Mouse (Mus musculus): Measurements from ENCODE around the gene Prkcd. TPM values are rescaled to one million over a fixed set of nuclear protein-coding genes. Genes with fewer than 3 reads are reported as not detected.

The Prkcd gene
- polyA plus RNA-seq, 1 experiment from 2014 or later = 35.7 TPM

- 89% methylated on average over 6 of the region's 6 CpGs for WGBS
- no peak overlapping the region for H3K9ac ChIP-seq (ENCODE audit: low read length)
- no peaks in the 10 kb centered on the region for H3K27me3 ChIP-seq (ENCODE audit: control insufficient read depth, insufficient read depth, low read length)
- no peak for ATAC-seq (ENCODE audit: insufficient number of reproducible peaks, low FRiP score, low TSS enrichment, low read depth)
- H3K9me3 ChIP-seq (ENCODE audit: control insufficient read depth, low read length) = no peaks in the 10 kb centered on the region
- no peak overlapping the region for H3K4me2 ChIP-seq (ENCODE audit: low read depth, severe bottlenecking)
- peaks cover 3% of the 10 kb centered on the region; the same call in 1 of the 2 replicates for H3K4me1 ChIP-seq (ENCODE audit: control insufficient read depth, insufficient read depth, low read length)
- DNase-seq (ENCODE audit: low spot score) = no peak
- H3K36me3 ChIP-seq (ENCODE audit: control insufficient read depth, insufficient read depth, low read length) = 0 out of 2 replicates have a peak, but pooled peaks cover 2% of the 10 kb centered on the region
- H3K27ac ChIP-seq (replicated peaks; ENCODE audit: low read depth, low read length) = no peak overlapping the region
- H3K4me3 ChIP-seq (ENCODE audit: low read depth, low read length) = no peak overlapping the region
Measured at GRCm38 (mm10) chr14:30608176-30608575, 17.8 kb downstream of the Prkcd start.

- H3K27me3 ChIP-seq (ENCODE audit: control insufficient read depth, insufficient read depth, low read length) = no peaks in the 10 kb centered on the region
- H3K4me3 ChIP-seq (ENCODE audit: low read depth, low read length) = no peak overlapping the region
- H3K27ac ChIP-seq (replicated peaks; ENCODE audit: low read depth, low read length) = no peak overlapping the region
- DNase-seq (ENCODE audit: low spot score) (no peak), ATAC-seq (ENCODE audit: insufficient number of reproducible peaks, low FRiP score, low TSS enrichment, low read depth) (no peak)
- H3K9me3 ChIP-seq (ENCODE audit: control insufficient read depth, low read length) = no peaks in the 10 kb centered on the region
- H3K4me2 ChIP-seq (ENCODE audit: low read depth, severe bottlenecking) = no peak overlapping the region
- H3K9ac ChIP-seq (ENCODE audit: low read length) = no peak overlapping the region
- H3K4me1 ChIP-seq (ENCODE audit: control insufficient read depth, insufficient read depth, low read length) = peaks cover 3% of the 10 kb centered on the region; the same call in 1 of the 2 replicates
- 77% methylated on average over 4 of the region's 4 CpGs for WGBS
- H3K36me3 ChIP-seq (ENCODE audit: control insufficient read depth, insufficient read depth, low read length) = 0 out of 2 replicates have a peak, but pooled peaks cover 2% of the 10 kb centered on the region
Measured at GRCm38 (mm10) chr14:30607696-30608095, 18.3 kb downstream of the Prkcd start.

GRCm38 (mm10) chr14:30606817-30607216 lies 19.2 kb downstream of the Prkcd start:
- no peaks in the 10 kb centered on the region for H3K27me3 ChIP-seq (ENCODE audit: control insufficient read depth, insufficient read depth, low read length)
- ATAC-seq (ENCODE audit: insufficient number of reproducible peaks, low FRiP score, low TSS enrichment, low read depth) = no peak
- 93% methylated on average over 5 of the region's 5 CpGs for WGBS
- no peaks in the 10 kb centered on the region for H3K9me3 ChIP-seq (ENCODE audit: control insufficient read depth, low read length)
- H3K36me3 ChIP-seq (ENCODE audit: control insufficient read depth, insufficient read depth, low read length) = 0 out of 2 replicates have a peak, but pooled peaks cover 2% of the 10 kb centered on the region
- H3K27ac ChIP-seq (replicated peaks; ENCODE audit: low read depth, low read length) = no peak overlapping the region
- H3K4me3 ChIP-seq (ENCODE audit: low read depth, low read length) = no peak overlapping the region
- DNase-seq (ENCODE audit: low spot score) = no peak
- H3K9ac ChIP-seq (ENCODE audit: low read length) = no peak overlapping the region
- H3K4me1 ChIP-seq (ENCODE audit: control insufficient read depth, insufficient read depth, low read length) = 0 out of 2 replicates have a peak, but pooled peaks cover 3% of the 10 kb centered on the region
- no peak overlapping the region for H3K4me2 ChIP-seq (ENCODE audit: low read depth, severe bottlenecking)

- Histone ChIP-seq H3K27me3 (ENCODE audit: control insufficient read depth, insufficient read depth, low read length) (no peaks in the 10 kb centered on the region), H3K4me1 (ENCODE audit: control insufficient read depth, insufficient read depth, low read length) (peaks cover 10% of the 10 kb centered on the region), H3K9me3 (ENCODE audit: control insufficient read depth, low read length) (no peaks in the 10 kb centered on the region), H3K9ac (ENCODE audit: low read length) (no peak overlapping the region), H3K4me3 (ENCODE audit: low read depth, low read length) (no peak overlapping the region), H3K36me3 (ENCODE audit: control insufficient read depth, insufficient read depth, low read length) (peaks cover 6% of the 10 kb centered on the region; the same call in 1 of the 2 replicates), H3K4me2 (ENCODE audit: low read depth, severe bottlenecking) (no peak overlapping the region), H3K27ac (replicated peaks; ENCODE audit: low read depth, low read length) (no peak overlapping the region)
- WGBS = 85% methylated on average over 2 of the region's 2 CpGs
- no peak for ATAC-seq (ENCODE audit: insufficient number of reproducible peaks, low FRiP score, low TSS enrichment, low read depth)
- DNase-seq (ENCODE audit: low spot score) = no peak
Measured at GRCm38 (mm10) chr14:30597142-30597541, 28.9 kb downstream of the Prkcd start.

GRCm38 (mm10) chr14:30596407-30596806 lies 29.6 kb downstream of the Prkcd start:
- Histone ChIP-seq H3K27me3 (ENCODE audit: control insufficient read depth, insufficient read depth, low read length) (no peaks in the 10 kb centered on the region), H3K36me3 (ENCODE audit: control insufficient read depth, insufficient read depth, low read length) (peaks cover 6% of the 10 kb centered on the region; the same call in 1 of the 2 replicates), H3K4me2 (ENCODE audit: low read depth, severe bottlenecking) (no peak overlapping the region), H3K4me3 (ENCODE audit: low read depth, low read length) (no peak overlapping the region), H3K27ac (replicated peaks; ENCODE audit: low read depth, low read length) (no peak overlapping the region), H3K4me1 (ENCODE audit: control insufficient read depth, insufficient read depth, low read length) (peaks cover 10% of the 10 kb centered on the region), H3K9me3 (ENCODE audit: control insufficient read depth, low read length) (no peaks in the 10 kb centered on the region), H3K9ac (ENCODE audit: low read length) (no peak overlapping the region)
- no peak for DNase-seq (ENCODE audit: low spot score)
- ATAC-seq (ENCODE audit: insufficient number of reproducible peaks, low FRiP score, low TSS enrichment, low read depth) = no peak
- WGBS = 81% methylated on average over 3 of the region's 3 CpGs

- H3K27me3 ChIP-seq (ENCODE audit: control insufficient read depth, insufficient read depth, low read length) = no peaks in the 10 kb centered on the region
- DNase-seq (ENCODE audit: low spot score) = no peak
- H3K9ac ChIP-seq (ENCODE audit: low read length) = no peak overlapping the region
- H3K9me3 ChIP-seq (ENCODE audit: control insufficient read depth, low read length) = no peaks in the 10 kb centered on the region
- 87% methylated on average over 8 of the region's 8 CpGs for WGBS
- ATAC-seq (ENCODE audit: insufficient number of reproducible peaks, low FRiP score, low TSS enrichment, low read depth) = no peak
- no peak overlapping the region for H3K4me3 ChIP-seq (ENCODE audit: low read depth, low read length)
- H3K4me2 ChIP-seq (ENCODE audit: low read depth, severe bottlenecking) = no peak overlapping the region
- peaks cover 4% of the 10 kb centered on the region; the same call in 1 of the 2 replicates for H3K36me3 ChIP-seq (ENCODE audit: control insufficient read depth, insufficient read depth, low read length)
- peaks cover 10% of the 10 kb centered on the region for H3K4me1 ChIP-seq (ENCODE audit: control insufficient read depth, insufficient read depth, low read length)
- H3K27ac ChIP-seq (replicated peaks; ENCODE audit: low read depth, low read length) = no peak overlapping the region
Measured at GRCm38 (mm10) chr14:30595576-30596313, 30.3 kb downstream of the Prkcd start.

GRCm38 (mm10) chr14:30594092-30594695 lies 31.8 kb downstream of the Prkcd start:
- peak; percentile 48 for DNase-seq (ENCODE audit: low spot score)
- Histone ChIP-seq H3K4me3 (ENCODE audit: low read depth, low read length) (no peak overlapping the region), H3K9me3 (ENCODE audit: control insufficient read depth, low read length) (no peaks in the 10 kb centered on the region), H3K4me1 (ENCODE audit: control insufficient read depth, insufficient read depth, low read length) (peaks cover 10% of the 10 kb centered on the region), H3K4me2 (ENCODE audit: low read depth, severe bottlenecking) (no peak overlapping the region), H3K36me3 (ENCODE audit: control insufficient read depth, insufficient read depth, low read length) (peaks cover 4% of the 10 kb centered on the region; the same call in 1 of the 2 replicates), H3K9ac (ENCODE audit: low read length) (peak overlapping the region; percentile 12; the same call in 1 of the 2 replicates), H3K27ac (replicated peaks; ENCODE audit: low read depth, low read length) (peak overlapping the region; percentile 33; the same call in 1 of the 2 replicates), H3K27me3 (ENCODE audit: control insufficient read depth, insufficient read depth, low read length) (no peaks in the 10 kb centered on the region)
- 57% methylated on average over 7 of the region's 7 CpGs for WGBS
- 0 out of 2 replicates have a peak, but pooled peaks have one; percentile 53 for ATAC-seq (ENCODE audit: insufficient number of reproducible peaks, low FRiP score, low TSS enrichment, low read depth)

- Histone ChIP-seq H3K9ac (ENCODE audit: low read length) (peak overlapping the region; percentile 27; the same call in 1 of the 2 replicates), H3K4me3 (ENCODE audit: low read depth, low read length) (no peak overlapping the region), H3K4me2 (ENCODE audit: low read depth, severe bottlenecking) (no peak overlapping the region), H3K27ac (replicated peaks; ENCODE audit: low read depth, low read length) (peak overlapping the region; percentile 30; the same call in 1 of the 2 replicates), H3K27me3 (ENCODE audit: control insufficient read depth, insufficient read depth, low read length) (no peaks in the 10 kb centered on the region), H3K9me3 (ENCODE audit: control insufficient read depth, low read length) (no peaks in the 10 kb centered on the region), H3K4me1 (ENCODE audit: control insufficient read depth, insufficient read depth, low read length) (peaks cover 10% of the 10 kb centered on the region), H3K36me3 (ENCODE audit: control insufficient read depth, insufficient read depth, low read length) (peaks cover 4% of the 10 kb centered on the region; the same call in 1 of the 2 replicates)
- DNase-seq (ENCODE audit: low spot score) (no peak), ATAC-seq (ENCODE audit: insufficient number of reproducible peaks, low FRiP score, low TSS enrichment, low read depth) (no peak)
- WGBS = 47% methylated on average over 11 of the region's 11 CpGs
Measured at GRCm38 (mm10) chr14:30593279-30594091, 32.5 kb downstream of the Prkcd start.

All from limb, embryonic 11.5 days (tissue).